Mouse (Mus musculus): Measurements from ENCODE around the gene Foxp1.

DNA sequence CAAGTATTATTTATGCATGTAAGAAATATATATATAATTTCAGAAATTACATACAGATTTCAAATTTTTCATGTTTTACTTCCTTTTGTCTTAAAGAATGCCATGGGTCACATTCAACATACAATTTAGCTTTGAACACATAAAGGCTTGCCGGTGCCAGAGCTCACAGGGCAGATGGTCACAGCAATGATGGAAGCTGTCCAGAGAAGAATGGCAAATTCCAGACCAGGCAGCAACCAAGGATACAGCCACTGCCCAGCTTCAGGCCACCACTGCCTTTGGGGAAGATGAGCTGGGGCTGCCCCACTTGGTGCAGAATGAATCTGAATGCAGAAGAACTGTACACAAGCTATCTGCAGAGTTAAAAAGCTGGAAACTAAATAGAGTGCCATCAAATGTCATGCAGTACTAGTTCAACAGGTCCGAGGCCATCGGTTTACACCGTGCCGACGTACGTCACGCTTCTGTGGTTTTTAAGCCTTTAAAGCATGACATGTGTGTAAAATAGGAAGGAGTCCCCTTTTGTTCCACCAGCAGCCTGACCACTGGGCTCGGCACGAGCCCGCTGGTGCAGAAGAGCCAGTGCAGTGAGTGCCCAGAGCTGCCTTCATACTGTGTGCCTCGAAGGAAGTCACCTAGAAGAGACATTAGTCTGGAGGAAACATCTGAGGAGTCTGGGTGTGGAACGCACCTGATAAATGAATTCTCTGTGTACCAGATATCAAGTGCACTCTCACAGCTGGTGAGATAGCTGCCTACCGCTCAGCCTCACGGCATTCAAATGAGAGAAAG is 239.5 kb downstream of the Foxp1 start:
- TF ChIP-seq CTCF (IDR thresholded peaks at IDR 0.05; ENCODE audit: low read depth) (no peak), EP300 (IDR thresholded peaks at IDR 0.05; ENCODE audit: low read depth) (no peak)
